Mouse (Mus musculus): Measurements from ENCODE around the gene Tctex1d4. TPM values are rescaled to one million over a fixed set of nuclear protein-coding genes. Genes with fewer than 3 reads are reported as not detected.
A peak's percentile ranks its signal among the peaks of the same experiment; 100 is the strongest.

Gene Tctex1d4
- polyA plus RNA-seq (2015; fragmentation: Nextera tagmentation; extraction: Ambion mirVana), result 0.40 TPM in 1 of 2 replicates, not detected in the other

DNA sequence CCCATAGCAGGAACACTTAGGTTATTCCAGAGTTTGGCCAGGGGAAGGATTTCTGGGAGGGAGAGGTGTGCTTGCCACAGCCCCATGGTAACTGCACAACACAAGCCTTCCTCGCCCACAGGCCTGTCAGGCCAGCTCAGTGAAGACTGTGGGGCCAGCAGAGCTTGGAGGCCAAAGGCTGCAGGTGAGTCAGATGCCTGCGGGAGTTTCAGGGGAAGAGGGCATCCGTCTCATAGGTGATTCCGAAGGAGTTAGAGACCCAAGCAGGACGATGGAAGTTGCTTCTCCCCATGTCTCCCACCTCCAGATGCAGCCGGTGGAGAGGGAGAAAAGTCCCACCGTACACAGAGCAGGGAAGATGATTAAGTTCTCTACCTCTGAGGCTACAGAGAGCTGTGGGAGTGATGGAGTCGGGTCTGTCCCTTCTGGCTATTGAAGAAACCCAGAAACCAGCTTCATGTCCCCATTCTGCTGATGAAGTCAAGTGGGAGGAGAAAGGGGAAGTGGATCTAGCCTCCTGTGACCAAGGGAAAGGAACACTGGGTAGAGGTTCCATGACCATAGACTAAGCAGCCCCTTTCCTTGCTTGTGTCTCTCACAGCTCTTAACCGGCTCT, at the start of gene Tctex1d4:
Tctex1d4 (plus strand) TSS at position 120 of the 616 bp plus-strand sequence.
- WGBS, result 86% methylated on average over 9 of the region's 9 CpGs
- no peak for ATAC-seq
- no peaks in the 10 kb centered on the region for H3K9me3 ChIP-seq (replicated peaks)
- peaks cover 12% of the 10 kb centered on the region; the same call in 1 of the 2 replicates for H3K27me3 ChIP-seq
- peak within 1 kb of the TSS; percentile 39 for H3K4me2 ChIP-seq
- peaks cover 27% of the 10 kb centered on the region for H3K36me3 ChIP-seq (ENCODE audit: poor library complexity, severe bottlenecking)
- H3K4me3 ChIP-seq, result no peak within 1 kb of the TSS
- peaks cover 36% of the 10 kb centered on the region for H3K4me1 ChIP-seq
- H3K27ac ChIP-seq, result peak within 1 kb of the TSS; percentile 75
- H3K9ac ChIP-seq, result peak within 1 kb of the TSS; percentile 55; the same call in 1 of the 2 replicates

DNA sequence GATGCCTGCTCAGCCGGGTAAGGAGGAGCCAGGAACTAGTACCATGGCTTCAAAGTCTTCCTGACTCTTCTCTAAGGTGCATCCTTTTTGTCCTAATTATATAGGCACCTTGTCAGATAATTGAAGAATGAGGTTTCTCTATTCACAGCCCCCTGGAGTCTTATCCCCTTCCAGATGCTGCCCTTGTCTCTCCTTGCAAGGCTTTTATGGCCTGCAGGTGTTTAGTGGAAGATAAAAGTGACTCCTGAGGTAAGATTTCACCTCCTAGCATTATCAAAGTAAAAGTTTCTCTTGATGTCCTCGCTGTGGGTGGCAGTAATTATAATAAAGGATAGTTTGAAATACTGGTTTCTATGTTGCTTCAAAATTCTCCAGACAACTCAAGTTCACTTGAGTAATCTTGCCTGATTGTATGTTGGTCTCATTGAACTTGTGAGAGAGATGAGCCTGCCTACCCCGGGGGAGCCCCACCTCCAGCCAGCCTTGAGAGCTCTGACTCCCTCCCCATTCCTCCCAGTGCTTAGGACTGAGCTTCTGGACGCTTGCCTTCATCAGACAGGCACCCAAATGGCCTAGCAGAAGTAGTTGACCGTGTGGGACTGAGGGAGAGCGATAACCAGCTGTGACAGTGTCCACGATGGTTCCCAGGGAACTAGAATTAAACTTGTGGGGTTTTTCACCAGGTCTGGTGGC, 38.5 kb upstream of the Tctex1d4 start:
- Histone ChIP-seq H3K27me3 (no peaks in the 10 kb centered on the region), H3K36me3 (ENCODE audit: poor library complexity, severe bottlenecking) (peaks cover 35% of the 10 kb centered on the region), H3K4me3 (no peak overlapping the region), H3K9ac (no peak overlapping the region), H3K9me3 (replicated peaks) (no peaks in the 10 kb centered on the region), H3K4me1 (no peaks in the 10 kb centered on the region), H3K27ac (no peak overlapping the region), H3K4me2 (no peak overlapping the region)
- WGBS, result 81% methylated on average over 7 of the region's 7 CpGs
- no peak for ATAC-seq

DNA sequence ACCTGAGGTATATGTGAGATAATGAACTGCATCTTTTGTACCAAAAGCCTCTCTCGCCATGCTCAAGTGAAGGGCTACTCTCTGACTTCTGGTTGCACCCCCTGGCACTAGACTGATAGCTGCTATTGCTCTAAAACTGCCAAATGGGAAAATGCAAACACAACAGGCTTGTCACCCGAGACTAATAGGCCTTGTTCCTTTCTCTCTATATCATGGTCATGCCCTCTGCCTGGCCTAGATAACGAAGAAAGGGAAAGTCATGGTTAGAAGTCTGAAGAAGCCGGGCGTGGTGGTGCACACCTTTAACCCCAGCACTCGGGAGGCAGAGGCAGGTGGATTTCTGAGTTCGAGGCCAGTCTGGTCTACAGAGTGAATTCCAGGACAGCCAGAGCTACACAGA, 36.0 kb upstream of the Tctex1d4 start:
- Histone ChIP-seq H3K9ac (no peak overlapping the region), H3K4me1 (peaks cover 3% of the 10 kb centered on the region; the same call in 1 of the 2 replicates), H3K9me3 (replicated peaks) (no peaks in the 10 kb centered on the region), H3K4me3 (no peak overlapping the region), H3K27me3 (no peaks in the 10 kb centered on the region; the same call in 1 of the 2 replicates), H3K36me3 (ENCODE audit: poor library complexity, severe bottlenecking) (peaks cover 24% of the 10 kb centered on the region), H3K27ac (no peak overlapping the region), H3K4me2 (no peak overlapping the region)
- 79% methylated on average over 7 of the region's 7 CpGs for WGBS
- no peak for ATAC-seq

DNA sequence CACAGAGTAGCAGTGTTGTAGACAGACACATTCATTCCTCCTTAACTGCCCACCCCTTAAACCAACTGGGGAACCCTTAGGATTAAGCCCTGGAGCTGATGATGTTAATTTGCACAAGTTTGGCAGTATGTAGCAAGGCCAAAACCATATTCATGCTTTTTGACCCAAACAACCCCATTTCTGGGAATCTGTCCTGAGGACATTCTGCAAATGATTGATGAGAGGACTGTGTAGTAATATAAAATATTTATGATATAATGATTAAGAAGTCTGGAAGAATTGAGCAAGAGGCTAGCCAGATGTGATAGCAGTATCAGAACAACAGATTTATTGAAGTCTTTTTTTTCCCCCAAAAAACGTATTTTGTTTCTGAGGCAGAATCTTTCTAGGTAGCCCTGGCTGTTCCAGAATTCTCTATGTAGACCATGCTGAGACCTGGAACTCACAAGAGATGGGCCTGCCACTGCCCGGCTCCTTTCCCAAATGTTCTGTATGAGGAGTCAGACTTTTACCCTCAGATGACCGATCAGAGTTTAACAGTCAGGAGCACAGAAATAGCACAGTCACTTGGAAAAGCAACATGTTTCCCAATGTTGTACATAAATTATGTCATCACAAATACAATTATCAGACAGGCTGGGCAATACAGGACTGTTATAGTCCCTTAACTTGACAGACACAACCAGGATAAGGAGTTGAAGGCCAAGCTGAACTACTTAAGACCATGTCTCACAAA, 31.8 kb upstream of the Tctex1d4 start:
- H3K27ac ChIP-seq, result no peak overlapping the region
- peaks cover 9% of the 10 kb centered on the region for H3K27me3 ChIP-seq
- H3K4me1 ChIP-seq, result peaks cover 33% of the 10 kb centered on the region
- no peak for ATAC-seq
- H3K9ac ChIP-seq, result no peak overlapping the region
- no peak overlapping the region for H3K4me2 ChIP-seq
- no peak overlapping the region for H3K4me3 ChIP-seq
- 81% methylated on average over 3 of the region's 3 CpGs for WGBS
- H3K36me3 ChIP-seq (ENCODE audit: poor library complexity, severe bottlenecking), result no peaks in the 10 kb centered on the region
- H3K9me3 ChIP-seq (replicated peaks), result no peaks in the 10 kb centered on the region

DNA sequence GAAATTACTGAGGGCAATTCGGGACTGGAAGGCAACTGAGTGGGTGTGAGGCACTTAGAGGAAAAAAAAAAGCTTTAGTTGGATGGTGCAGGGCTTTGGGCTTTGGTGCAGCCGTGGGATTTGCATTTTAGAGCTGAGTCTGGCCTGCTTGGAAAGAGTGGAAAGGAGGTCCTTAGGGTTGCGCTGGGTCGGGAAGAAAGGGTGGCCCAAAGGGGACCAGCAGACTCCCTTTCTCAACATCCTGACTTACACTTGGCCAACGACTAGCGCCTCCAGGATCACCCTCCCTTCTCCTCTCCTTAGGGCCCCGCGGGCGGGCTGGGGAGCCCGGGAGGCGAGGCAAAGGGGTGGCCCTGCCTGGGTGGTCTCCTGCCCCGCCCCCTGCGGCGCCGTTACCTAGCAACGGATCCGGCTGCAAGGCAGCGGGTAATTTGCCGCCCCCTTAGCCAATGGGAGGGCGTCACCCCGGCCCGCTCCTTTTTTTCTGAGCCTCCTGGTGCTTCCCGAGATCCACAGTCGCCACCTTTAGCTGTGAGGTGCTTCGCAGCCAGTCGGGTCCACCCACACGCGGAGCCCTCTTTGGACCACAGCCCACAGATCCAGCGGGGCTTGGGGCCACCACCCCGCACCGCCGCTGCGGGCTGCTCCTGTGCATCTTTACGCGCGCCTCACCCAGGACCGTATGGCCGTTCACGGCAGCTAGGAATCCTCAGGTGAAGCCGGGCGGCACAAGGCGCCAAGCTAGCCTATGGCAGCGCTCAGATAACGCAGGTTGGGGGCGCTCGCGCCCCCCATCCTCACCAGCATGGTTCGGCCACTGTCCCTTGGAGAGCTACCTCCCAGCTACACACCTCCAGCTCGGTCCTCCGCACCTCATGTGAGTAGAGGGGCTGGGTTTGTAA, 30.8 kb upstream of the Tctex1d4 start, which contains the start of gene Ptch2:
Ptch2 (plus strand) TSS at position 525 of the 902 bp plus-strand sequence.
- Histone ChIP-seq H3K9me3 (replicated peaks) (no peaks in the 10 kb centered on the region), H3K27ac (peak within 1 kb of the TSS; percentile 7), H3K4me1 (peaks cover 33% of the 10 kb centered on the region), H3K9ac (peak within 1 kb of the TSS; percentile 53), H3K36me3 (ENCODE audit: poor library complexity, severe bottlenecking) (no peaks in the 10 kb centered on the region), H3K4me3 (peak within 1 kb of the TSS; percentile 53), H3K4me2 (peak within 1 kb of the TSS; percentile 88), H3K27me3 (peaks cover 9% of the 10 kb centered on the region)
- WGBS, result under 1% methylated on average over 40 of the region's 50 CpGs
- peak; percentile 88 for ATAC-seq

DNA sequence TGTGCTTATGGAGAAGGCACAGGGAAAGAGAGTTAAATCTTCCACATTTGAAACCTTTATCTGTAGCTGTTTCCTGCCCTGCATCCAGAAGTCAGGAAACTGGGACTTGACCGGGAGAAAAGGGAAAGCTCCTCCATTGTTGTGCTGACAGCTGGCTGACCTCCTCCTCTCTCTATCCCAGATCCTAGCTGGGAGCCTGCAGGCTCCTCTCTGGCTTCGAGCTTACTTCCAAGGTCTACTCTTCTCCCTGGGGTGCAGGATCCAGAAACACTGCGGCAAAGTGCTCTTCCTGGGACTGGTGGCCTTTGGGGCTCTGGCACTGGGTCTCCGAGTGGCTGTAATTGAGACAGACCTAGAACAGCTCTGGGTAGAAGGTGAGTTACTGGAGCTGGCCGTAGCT, 29.9 kb upstream of the Tctex1d4 start:
- Histone ChIP-seq H3K27ac (no peak overlapping the region), H3K9ac (peak overlapping the region; percentile 53), H3K4me2 (peak overlapping the region; percentile 88), H3K9me3 (replicated peaks) (no peaks in the 10 kb centered on the region), H3K27me3 (peaks cover 9% of the 10 kb centered on the region), H3K4me3 (peak overlapping the region; percentile 53), H3K4me1 (peaks cover 33% of the 10 kb centered on the region), H3K36me3 (ENCODE audit: poor library complexity, severe bottlenecking) (peaks cover 3% of the 10 kb centered on the region; the same call in 1 of the 2 replicates)
- 17% methylated on average over 5 of the region's 5 CpGs for WGBS
- ATAC-seq, result no peak

DNA sequence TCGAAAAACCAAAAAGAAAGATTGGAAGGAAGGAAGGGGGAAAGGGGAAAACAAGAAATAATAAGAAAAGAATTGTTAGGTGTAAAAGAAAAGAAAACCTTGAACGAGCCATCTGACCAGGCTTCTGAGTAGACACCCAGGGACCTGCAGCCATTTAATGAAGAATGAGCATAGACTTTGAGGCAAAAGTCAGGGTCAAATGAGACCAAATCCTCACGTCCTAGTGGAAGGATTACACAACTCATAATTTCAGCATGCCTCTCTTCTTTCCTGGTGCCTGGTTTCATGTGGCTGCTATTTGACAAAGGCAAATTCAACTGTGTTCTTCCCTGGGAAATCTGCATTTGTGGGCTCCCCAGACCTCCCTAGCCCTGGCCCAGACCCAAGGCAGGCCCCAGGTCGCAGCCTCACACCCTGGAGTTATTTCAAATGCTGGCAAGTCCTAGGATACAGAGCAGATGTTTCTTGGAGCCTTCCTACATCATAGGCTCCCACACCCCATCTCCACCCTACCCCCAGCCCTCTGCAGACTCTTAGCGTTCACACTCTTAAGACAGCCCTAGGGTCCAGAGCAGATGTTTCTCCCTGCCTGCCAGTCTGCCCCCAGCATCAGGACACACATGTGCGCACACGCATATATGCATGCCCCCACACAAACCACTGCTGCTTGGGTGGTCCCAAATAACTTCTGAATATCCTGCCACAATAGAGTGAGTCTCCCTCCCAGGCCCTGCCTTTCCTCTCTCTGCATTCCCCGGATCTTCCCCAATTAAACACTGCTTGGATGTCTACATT, 28.4 kb upstream of the Tctex1d4 start:
- H3K9ac ChIP-seq, result no peak overlapping the region
- 57% methylated on average over 8 of the region's 8 CpGs for WGBS

DNA sequence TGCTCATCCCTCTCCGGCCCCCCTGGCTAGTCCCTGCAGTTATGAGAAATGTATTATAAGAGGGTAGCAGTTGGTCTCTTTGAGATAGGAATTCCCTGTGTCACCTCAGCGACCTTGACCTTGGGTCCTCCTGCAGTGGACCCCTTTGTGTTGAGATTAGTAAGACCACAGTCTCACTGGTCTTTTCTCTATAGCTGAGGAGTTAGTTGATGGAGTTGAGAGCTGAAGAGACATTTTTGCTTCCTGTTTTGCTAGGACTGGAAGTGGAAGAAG, 27.9 kb upstream of the Tctex1d4 start:
- Histone ChIP-seq H3K4me1 (peaks cover 33% of the 10 kb centered on the region), H3K36me3 (ENCODE audit: poor library complexity, severe bottlenecking) (peaks cover 3% of the 10 kb centered on the region; the same call in 1 of the 2 replicates), H3K27ac (no peak overlapping the region), H3K4me3 (no peak overlapping the region), H3K27me3 (peaks cover 9% of the 10 kb centered on the region), H3K9me3 (replicated peaks) (no peaks in the 10 kb centered on the region), H3K9ac (no peak overlapping the region), H3K4me2 (peak overlapping the region; percentile 88; the same call in 1 of the 2 replicates)
- ATAC-seq, result no peak
- WGBS, result 59% methylated on average over 2 of the region's 2 CpGs

More for the DNA sequence above, 28.4 kb upstream of the Tctex1d4 start:
- Histone ChIP-seq H3K4me1 (peaks cover 33% of the 10 kb centered on the region), H3K36me3 (ENCODE audit: poor library complexity, severe bottlenecking) (peaks cover 3% of the 10 kb centered on the region; the same call in 1 of the 2 replicates), H3K27me3 (peaks cover 9% of the 10 kb centered on the region), H3K4me3 (0 out of 2 replicates have a peak overlapping the region, but pooled peaks have one; percentile 53), H3K9me3 (replicated peaks) (no peaks in the 10 kb centered on the region), H3K27ac (no peak overlapping the region), H3K4me2 (peak overlapping the region; percentile 88)
- no peak for ATAC-seq

DNA sequence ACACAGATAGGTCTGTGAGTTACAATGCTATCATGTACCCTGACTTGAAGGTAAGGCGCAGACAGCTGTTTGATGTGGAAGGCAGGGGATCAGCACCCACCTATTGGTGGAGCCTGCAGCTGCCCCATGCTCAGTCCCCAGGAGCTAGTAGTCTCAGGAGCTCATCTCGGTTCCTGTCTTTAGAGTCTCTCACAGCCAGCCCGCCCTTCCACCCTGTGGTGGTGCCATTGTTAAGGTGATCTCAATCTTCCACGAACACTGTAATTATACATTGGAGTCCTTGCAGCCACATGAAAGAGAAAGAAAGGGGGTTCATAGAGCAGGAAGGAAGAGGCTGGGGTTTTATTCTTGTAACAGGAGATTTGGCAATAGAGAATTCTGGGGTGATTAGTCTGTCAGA, 26.6 kb upstream of the Tctex1d4 start:
- Histone ChIP-seq H3K27me3 (peaks cover 9% of the 10 kb centered on the region), H3K9ac (no peak overlapping the region), H3K9me3 (replicated peaks) (no peaks in the 10 kb centered on the region), H3K4me2 (no peak overlapping the region), H3K36me3 (ENCODE audit: poor library complexity, severe bottlenecking) (peaks cover 3% of the 10 kb centered on the region; the same call in 1 of the 2 replicates), H3K27ac (no peak overlapping the region), H3K4me1 (peaks cover 41% of the 10 kb centered on the region), H3K4me3 (no peak overlapping the region)
- 61% methylated on average over 4 of the region's 4 CpGs for WGBS
- ATAC-seq, result no peak

DNA sequence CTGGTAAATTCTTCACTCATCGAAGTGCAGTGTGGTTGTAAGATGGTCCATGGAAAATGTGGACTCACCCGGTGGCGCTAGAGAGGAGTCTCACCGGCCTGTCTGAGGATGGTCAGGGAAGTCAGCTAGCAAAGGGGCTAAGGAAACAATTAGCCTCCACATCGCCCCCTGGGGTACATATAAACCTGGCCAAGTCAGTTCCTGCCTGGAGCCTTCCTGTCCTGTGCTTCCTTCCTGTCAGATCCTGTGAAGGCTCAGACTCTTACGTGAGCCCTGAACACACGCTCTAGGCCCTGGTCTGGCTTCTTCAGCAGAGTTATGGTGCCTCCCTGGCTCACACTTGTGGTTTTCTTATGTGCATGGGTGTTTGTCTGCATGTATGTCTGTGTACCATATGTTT, 25.4 kb upstream of the Tctex1d4 start:
- no peak overlapping the region for H3K9ac ChIP-seq
- no peak for ATAC-seq
- H3K36me3 ChIP-seq (ENCODE audit: poor library complexity, severe bottlenecking), result peaks cover 3% of the 10 kb centered on the region; the same call in 1 of the 2 replicates
- no peak overlapping the region for H3K4me2 ChIP-seq
- H3K9me3 ChIP-seq (replicated peaks), result no peaks in the 10 kb centered on the region
- H3K27me3 ChIP-seq, result peaks cover 9% of the 10 kb centered on the region
- H3K27ac ChIP-seq, result no peak overlapping the region
- 49% methylated on average over 7 of the region's 7 CpGs for WGBS
- H3K4me1 ChIP-seq, result peaks cover 41% of the 10 kb centered on the region
- no peak overlapping the region for H3K4me3 ChIP-seq

DNA sequence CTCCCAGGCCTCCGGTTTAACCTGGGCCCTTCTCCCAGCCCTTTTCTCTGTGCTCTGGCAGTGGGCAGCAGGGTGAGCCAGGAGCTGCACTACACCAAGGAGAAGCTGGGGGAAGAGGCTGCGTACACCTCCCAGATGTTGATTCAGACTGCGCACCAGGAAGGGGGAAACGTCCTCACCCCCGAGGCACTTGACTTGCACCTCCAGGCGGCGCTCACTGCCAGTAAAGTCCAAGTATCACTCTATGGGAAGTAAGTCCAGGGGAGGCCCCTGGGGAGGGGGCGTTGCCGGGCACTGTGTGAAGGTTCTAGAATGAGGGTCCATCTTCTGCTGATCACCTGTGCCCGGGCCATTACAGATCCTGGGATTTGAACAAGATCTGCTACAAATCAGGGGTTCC, 21.9 kb upstream of the Tctex1d4 start:
- peaks cover 24% of the 10 kb centered on the region; the same call in 1 of the 2 replicates for H3K36me3 ChIP-seq (ENCODE audit: poor library complexity, severe bottlenecking)
- H3K4me1 ChIP-seq, result peaks cover 17% of the 10 kb centered on the region
- no peaks in the 10 kb centered on the region for H3K9me3 ChIP-seq (replicated peaks)
- H3K9ac ChIP-seq, result no peak overlapping the region
- WGBS, result 78% methylated on average over 10 of the region's 10 CpGs
- no peak overlapping the region for H3K4me2 ChIP-seq
- H3K27ac ChIP-seq, result no peak overlapping the region
- ATAC-seq, result no peak
- no peak overlapping the region for H3K4me3 ChIP-seq
- H3K27me3 ChIP-seq, result no peaks in the 10 kb centered on the region

All from forebrain, embryonic 13.5 days (tissue).